Mouse (Mus musculus) ES-Bruce4 (cell line): ENCODE measurements at regions not wholly inside any gene's neighbourhood (a gene's known extent, or its start where the extent isn't known, plus 50 kb on each side); places are given as distances from the start of the nearest gene placed in this dataset.

Source experiments
- CTCF ChIP-seq: IDR thresholded peaks from one replicate; pipeline ENCODE4 v1.8.1; 2011; ENCODE audit warnings: low read depth, low read length
- EP300 ChIP-seq: IDR thresholded peaks from 2 replicates; pipeline ENCODE4 v1.6.1; 2011; ENCODE audit warnings: low read depth, low read length; ENCODE audit not compliant: insufficient read depth
- POLR2A ChIP-seq: IDR thresholded peaks from one replicate; pipeline ENCODE4 v1.8.1; 2011; ENCODE audit warnings: low read length; ENCODE audit not compliant: insufficient read depth

DNA sequence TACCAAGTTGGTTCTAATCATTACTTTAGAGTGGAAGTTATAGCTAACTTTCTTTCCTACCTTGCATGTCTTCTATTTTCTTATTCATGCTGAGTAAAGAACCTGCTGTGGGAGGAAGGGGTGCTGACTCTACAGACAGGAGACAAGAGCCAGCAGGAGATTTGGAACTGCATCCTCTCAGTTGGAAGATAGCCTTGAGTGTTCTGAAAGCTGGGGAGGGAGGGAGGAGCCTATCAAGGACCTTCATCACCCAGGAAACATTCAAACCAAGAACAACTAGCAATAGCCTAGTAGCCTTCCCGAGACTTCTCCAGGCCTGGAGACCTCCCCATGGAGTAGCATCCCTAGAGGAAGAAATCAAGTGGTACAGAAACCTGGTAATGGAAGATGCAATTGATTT, 146.1 kb upstream of the Zfp648 start:
- TF ChIP-seq CTCF (no peak), POLR2A (no peak), EP300 (no peak)
